Mouse (Mus musculus) liver, embryonic 13.5 days (tissue): ENCODE measurements at regions not wholly inside any gene's neighbourhood (a gene's known extent, or its start where the extent isn't known, plus 50 kb on each side); places are given as distances from the start of the nearest gene placed in this dataset.

Experiments
- ATAC-seq: fragments of 200-750 bp; cut with Nextera tagmentation; 2 replicates; pipeline ENCODE4 v1.8.0; 2017; ENCODE audit warnings: low read depth, mild to moderate bottlenecking, moderate number of reproducible peaks, moderate library complexity
- DNase-seq: peaks from one replicate; pipeline ENCODE4 v3.0.0; 2022
- H3K27ac ChIP-seq: fragments of 300-500 bp; sonication (generic); 2 replicates; pipeline ENCODE4 v1.5.1; 2015; ENCODE audit warnings: moderate library complexity, mild to moderate bottlenecking, inconsistent platforms
- H3K27me3 ChIP-seq: fragments of 300-500 bp; sonication (generic); 2 replicates; pipeline ENCODE4 v1.6.1; 2015; ENCODE audit warnings: mild to moderate bottlenecking, inconsistent platforms
- H3K36me3 ChIP-seq: fragments of 300-500 bp; sonication (generic); 2 replicates; pipeline ENCODE4 v1.6.1; 2015; ENCODE audit warnings: mild to moderate bottlenecking, inconsistent platforms
- H3K4me1 ChIP-seq: fragments of 300-500 bp; sonication (generic); replicated peaks from 2 replicates; pipeline ENCODE4 v1.6.1; 2015; ENCODE audit warnings: inconsistent platforms
- H3K4me2 ChIP-seq: fragments of 300-500 bp; sonication (generic); 2 replicates; pipeline ENCODE4 v1.6.1; 2015; ENCODE audit warnings: inconsistent platforms, mild to moderate bottlenecking, moderate library complexity
- H3K4me3 ChIP-seq: fragments of 300-500 bp; sonication (generic); replicated peaks from 2 replicates; pipeline ENCODE4 v1.5.1; 2015; ENCODE audit warnings: mild to moderate bottlenecking, inconsistent platforms
- H3K9ac ChIP-seq: fragments of 300-500 bp; sonication (generic); 2 replicates; pipeline ENCODE4 v1.6.1; 2015; ENCODE audit warnings: mild to moderate bottlenecking, inconsistent platforms
- H3K9me3 ChIP-seq: fragments of 300-500 bp; sonication (generic); replicated peaks from 2 replicates; pipeline ENCODE4 v1.6.1; 2016; ENCODE audit warnings: inconsistent platforms
- WGBS: fragments of 180-500 bp; shearing (Covaris S2); methylation state at CpG from one replicate; pipeline ENCODE4 v1.1.7; 2015; ENCODE audit not compliant: insufficient replicate concordance; 5-methylcytosine and 5-hydroxymethylcytosine counted together

DNA sequence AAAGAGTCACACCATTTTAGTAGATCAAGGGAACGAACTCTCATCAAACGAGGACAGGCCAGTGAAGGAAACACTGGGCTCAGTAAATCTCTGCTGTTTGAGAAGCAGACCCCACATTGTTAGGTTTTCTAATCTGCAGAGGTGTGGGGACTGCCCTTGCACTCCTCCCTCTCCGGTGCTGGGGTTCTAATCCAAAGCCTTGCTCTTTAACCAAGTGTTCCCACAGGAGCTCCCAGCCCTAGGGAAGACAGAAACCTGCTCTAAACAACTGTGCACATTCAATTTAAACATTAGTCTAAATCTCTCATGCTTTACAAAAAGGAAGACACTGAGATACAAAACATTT is 108.1 kb upstream of the Acvr2a start:
- DNase-seq (no peak), ATAC-seq (no peak)
- Histone ChIP-seq H3K36me3 (no peaks in the 10 kb centered on the region), H3K4me2 (no peak overlapping the region), H3K4me1 (no peaks in the 10 kb centered on the region), H3K9ac (no peak overlapping the region), H3K4me3 (no peak overlapping the region), H3K9me3 (no peaks in the 10 kb centered on the region), H3K27me3 (no peaks in the 10 kb centered on the region), H3K27ac (no peak overlapping the region)
- WGBS, result 48% methylated on average over 3 of the region's 3 CpGs

DNA sequence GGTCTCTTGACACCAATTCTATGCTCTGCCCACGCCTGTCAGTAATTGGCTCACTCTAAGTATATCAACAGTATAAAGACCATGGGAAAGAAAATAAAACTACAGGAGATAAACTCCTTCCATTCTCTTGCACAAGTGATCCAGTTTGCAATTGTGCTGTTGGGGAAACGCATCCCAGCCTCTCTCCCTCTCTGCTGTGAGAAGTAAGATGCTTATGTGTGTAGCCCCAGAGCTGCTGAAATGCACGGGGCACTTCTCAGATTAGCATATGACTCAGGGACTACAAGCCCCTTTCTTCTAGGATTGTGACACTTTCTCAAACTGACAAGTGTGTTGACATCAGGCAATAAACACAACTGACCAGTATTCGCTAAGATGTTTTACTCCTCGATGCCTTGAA is 107.7 kb upstream of the Acvr2a start:
- H3K9ac ChIP-seq, result no peak overlapping the region
- H3K4me3 ChIP-seq, result no peak overlapping the region
- no peaks in the 10 kb centered on the region for H3K4me1 ChIP-seq
- no peaks in the 10 kb centered on the region for H3K9me3 ChIP-seq
- no peaks in the 10 kb centered on the region for H3K27me3 ChIP-seq
- WGBS, result 35% methylated on average over 5 of the region's 5 CpGs
- ATAC-seq (no peak), DNase-seq (no peak)
- H3K27ac ChIP-seq, result no peak overlapping the region
- no peak overlapping the region for H3K4me2 ChIP-seq
- no peaks in the 10 kb centered on the region for H3K36me3 ChIP-seq

DNA sequence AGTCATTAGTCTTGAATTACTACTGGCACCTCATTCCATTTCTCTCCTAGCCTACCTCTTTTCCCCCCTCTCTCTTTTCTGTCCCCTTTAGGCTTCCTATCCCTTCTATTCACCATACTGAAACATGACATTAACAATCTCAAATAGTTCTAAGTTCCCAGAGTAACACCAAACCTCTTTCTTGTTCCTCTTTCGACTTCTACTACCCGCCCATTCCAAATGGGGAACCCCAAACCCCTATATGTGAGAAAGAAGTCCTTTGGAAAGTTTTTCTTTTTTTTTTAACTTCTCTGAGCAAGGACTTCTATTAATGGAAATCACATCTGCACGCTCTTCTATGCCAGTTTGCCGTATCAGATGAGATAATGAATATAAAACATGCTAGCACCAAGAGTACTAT is 97.7 kb upstream of the Acvr2a start:
- H3K4me3 ChIP-seq, result no peak overlapping the region
- H3K27me3 ChIP-seq, result no peaks in the 10 kb centered on the region
- H3K36me3 ChIP-seq, result no peaks in the 10 kb centered on the region
- DNase-seq (no peak), ATAC-seq (no peak)
- H3K9ac ChIP-seq, result no peak overlapping the region
- no peak overlapping the region for H3K4me2 ChIP-seq
- WGBS, result 65% methylated on average over 4 of the region's 4 CpGs
- no peaks in the 10 kb centered on the region for H3K9me3 ChIP-seq
- H3K4me1 ChIP-seq, result no peaks in the 10 kb centered on the region
- H3K27ac ChIP-seq, result no peak overlapping the region

DNA sequence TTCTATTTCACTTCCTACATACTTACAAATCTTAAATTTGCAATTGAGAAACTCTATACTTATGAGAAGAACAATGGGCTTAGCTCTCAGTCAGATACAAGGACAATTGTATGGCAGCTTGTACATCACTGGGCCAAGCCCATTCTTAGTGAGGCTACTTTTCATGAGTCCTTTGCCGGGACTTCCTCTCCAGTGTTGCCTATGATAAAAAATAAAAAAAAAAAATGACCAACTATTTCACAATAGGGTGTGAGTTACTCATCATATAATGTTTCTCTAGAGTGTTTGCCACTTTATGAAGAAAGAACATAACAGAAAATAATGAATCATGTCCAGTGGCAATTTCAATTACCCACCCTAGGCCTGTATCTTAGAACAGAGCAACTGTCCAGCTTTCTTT is 96.1 kb upstream of the Acvr2a start:
- WGBS, result 73% methylated on average over 1 of the region's 1 CpGs
- Histone ChIP-seq H3K4me3 (no peak overlapping the region), H3K27ac (no peak overlapping the region), H3K4me2 (no peak overlapping the region), H3K9me3 (no peaks in the 10 kb centered on the region), H3K36me3 (no peaks in the 10 kb centered on the region), H3K4me1 (no peaks in the 10 kb centered on the region), H3K9ac (no peak overlapping the region), H3K27me3 (no peaks in the 10 kb centered on the region)
- no peak for ATAC-seq
- DNase-seq, result no peak

DNA sequence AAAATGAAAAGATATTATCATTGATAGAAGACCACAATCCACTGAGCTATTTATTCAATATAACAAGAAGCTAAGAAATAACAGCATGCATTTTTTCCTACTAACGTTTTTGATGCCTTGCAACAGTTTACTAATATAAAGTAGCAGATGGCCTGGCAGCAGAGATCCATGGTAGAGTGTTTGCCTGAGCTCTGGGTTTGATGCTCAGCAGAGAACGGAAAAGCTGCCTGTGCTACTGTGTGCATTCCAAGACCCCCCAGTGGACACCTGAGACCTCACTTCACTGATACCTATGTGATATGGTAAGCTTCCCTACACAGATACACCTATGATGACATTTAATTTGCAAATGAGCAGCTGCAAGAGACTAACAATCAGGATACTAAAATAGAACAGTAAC is 95.6 kb upstream of the Acvr2a start:
- H3K9ac ChIP-seq, result no peak overlapping the region
- no peak overlapping the region for H3K27ac ChIP-seq
- no peaks in the 10 kb centered on the region for H3K4me1 ChIP-seq
- no peaks in the 10 kb centered on the region for H3K36me3 ChIP-seq
- H3K4me3 ChIP-seq, result no peak overlapping the region
- WGBS, result 58% methylated on average over 2 of the region's 2 CpGs
- no peak for DNase-seq
- no peaks in the 10 kb centered on the region for H3K9me3 ChIP-seq
- H3K27me3 ChIP-seq, result no peaks in the 10 kb centered on the region
- no peak for ATAC-seq
- H3K4me2 ChIP-seq, result no peak overlapping the region

DNA sequence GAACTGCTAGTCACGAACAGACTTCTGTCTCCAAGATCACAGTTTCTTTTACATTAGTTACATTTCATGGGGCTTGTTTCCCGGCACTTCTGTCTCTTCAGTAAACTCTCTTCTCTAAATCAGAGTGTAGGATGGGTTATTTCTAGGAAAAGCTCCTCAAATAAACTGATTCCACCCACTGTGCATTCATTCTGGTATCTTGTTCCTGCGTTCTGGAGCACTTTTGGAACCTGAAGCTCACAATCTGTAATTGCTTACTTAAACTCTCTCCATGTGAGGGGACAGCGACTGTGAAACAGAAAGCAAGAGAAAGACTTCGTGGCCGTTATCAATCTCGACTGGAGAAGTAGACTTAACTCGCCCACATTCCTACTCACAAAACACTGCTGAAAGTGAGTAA is 83.1 kb upstream of the Acvr2a start:
- Histone ChIP-seq H3K27ac (no peak overlapping the region), H3K9me3 (no peaks in the 10 kb centered on the region), H3K4me1 (no peaks in the 10 kb centered on the region), H3K9ac (no peak overlapping the region), H3K27me3 (no peaks in the 10 kb centered on the region), H3K4me2 (no peak overlapping the region), H3K4me3 (no peak overlapping the region), H3K36me3 (no peaks in the 10 kb centered on the region)
- ATAC-seq (no peak), DNase-seq (no peak)
- 61% methylated on average over 8 of the region's 8 CpGs for WGBS

DNA sequence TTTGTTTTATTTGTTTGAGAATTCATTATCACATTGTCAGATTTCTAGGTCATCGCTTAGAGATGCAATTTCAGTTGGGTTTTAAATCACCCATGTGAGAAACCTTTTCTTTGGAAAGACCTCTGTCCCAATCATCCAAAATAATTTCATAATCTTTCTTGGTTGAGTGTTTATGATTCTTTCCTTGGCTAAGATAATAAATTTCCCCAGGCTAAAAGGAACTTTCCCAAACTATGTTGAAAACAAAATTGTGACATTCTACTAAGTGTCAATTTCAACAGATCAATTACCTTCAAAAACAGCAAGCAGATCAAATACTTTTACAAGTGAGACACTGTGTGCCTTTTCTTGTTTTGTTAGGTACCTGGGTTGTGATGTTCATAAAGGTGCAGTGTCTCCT is 80.0 kb upstream of the Acvr2a start:
- H3K27me3 ChIP-seq, result no peaks in the 10 kb centered on the region
- ATAC-seq (no peak), DNase-seq (no peak)
- H3K9ac ChIP-seq, result no peak overlapping the region
- 69% methylated on average over 1 of the region's 1 CpGs for WGBS
- H3K36me3 ChIP-seq, result no peaks in the 10 kb centered on the region
- no peaks in the 10 kb centered on the region for H3K4me1 ChIP-seq
- no peak overlapping the region for H3K27ac ChIP-seq
- H3K9me3 ChIP-seq, result no peaks in the 10 kb centered on the region
- no peak overlapping the region for H3K4me2 ChIP-seq
- H3K4me3 ChIP-seq, result no peak overlapping the region

DNA sequence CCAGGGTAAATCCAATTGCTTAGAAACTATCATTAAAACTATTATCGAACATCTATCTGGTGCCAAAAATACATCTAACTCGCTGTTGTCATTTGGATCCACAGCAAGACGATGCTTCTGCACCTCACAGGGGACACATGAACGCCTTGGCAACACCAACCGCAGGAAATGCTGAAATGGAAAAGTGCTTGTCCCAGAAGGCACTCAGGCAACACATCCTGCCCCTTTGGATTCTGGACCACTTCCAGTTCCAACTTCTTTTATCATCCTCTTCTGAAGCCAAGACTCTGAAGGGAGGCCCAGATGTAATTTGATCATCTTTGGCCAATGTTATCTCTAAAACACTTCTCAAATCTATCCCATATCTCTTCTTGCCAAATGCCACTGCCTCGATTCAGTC is 79.4 kb upstream of the Acvr2a start:
- Histone ChIP-seq H3K9ac (no peak overlapping the region), H3K4me2 (no peak overlapping the region), H3K27ac (no peak overlapping the region), H3K4me1 (no peaks in the 10 kb centered on the region), H3K36me3 (no peaks in the 10 kb centered on the region), H3K9me3 (no peaks in the 10 kb centered on the region), H3K27me3 (no peaks in the 10 kb centered on the region), H3K4me3 (no peak overlapping the region)
- DNase-seq, result no peak
- WGBS, result 51% methylated on average over 6 of the region's 6 CpGs
- ATAC-seq, result no peak

DNA sequence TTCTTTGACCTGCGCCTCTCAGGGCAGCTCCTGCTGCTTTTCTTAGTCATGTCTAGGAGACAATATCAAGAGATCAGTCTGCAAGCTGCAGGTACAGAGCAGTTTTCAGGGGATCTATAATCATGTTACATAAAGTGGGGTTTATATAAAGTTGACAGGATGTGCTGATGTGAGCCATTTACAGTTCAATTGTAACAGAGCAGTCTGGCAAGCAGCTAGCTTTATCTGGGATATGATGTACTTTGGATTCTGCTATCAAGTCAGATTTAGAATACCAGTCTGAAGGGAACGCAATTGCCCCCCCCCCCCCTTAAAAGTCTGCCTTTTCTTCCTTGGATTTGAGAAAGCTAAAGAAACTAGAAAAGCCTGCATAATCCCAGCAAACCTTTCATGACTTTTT is 77.6 kb upstream of the Acvr2a start:
- H3K9me3 ChIP-seq, result no peaks in the 10 kb centered on the region
- no peak for ATAC-seq
- DNase-seq, result no peak
- H3K4me2 ChIP-seq, result no peak overlapping the region
- H3K4me3 ChIP-seq, result no peak overlapping the region
- H3K27ac ChIP-seq, result no peak overlapping the region
- no peak overlapping the region for H3K9ac ChIP-seq
- no peaks in the 10 kb centered on the region for H3K27me3 ChIP-seq
- WGBS, result 65% methylated on average over 2 of the region's 2 CpGs
- no peaks in the 10 kb centered on the region for H3K4me1 ChIP-seq
- no peaks in the 10 kb centered on the region for H3K36me3 ChIP-seq
